Mouse (Mus musculus): Measurements from ENCODE around the gene Cdk7.

- TF ChIP-seq CTCF (conservative IDR thresholded peaks at IDR 0.05; ENCODE audit: low read length) (no peak; the same call in 1 of the 2 replicates), POU5F1 (IDR thresholded peaks at IDR 0.05; ENCODE audit: borderline replicate concordance, low read length) (no peak)
These were observed 43.2 kb downstream of the Cdk7 start for GRCm38 (mm10) chr13:100687513-100687912.
